Mouse (Mus musculus): ENCODE data around the gene Adi1. TPM values are rescaled to one million over a fixed set of nuclear protein-coding genes. Genes with fewer than 3 reads are reported as not detected.

Gene Adi1
- polyA plus RNA-seq, 1 experiment from 2014 or later = 46.3 TPM

- no peak for ATAC-seq (ENCODE audit: low FRiP score)
- Histone ChIP-seq H3K36me3 (0 out of 2 replicates have a peak, but pooled peaks cover 4% of the 10 kb centered on the region), H3K9me3 (replicated peaks) (no peaks in the 10 kb centered on the region), H3K4me1 (no peaks in the 10 kb centered on the region), H3K9ac (no peak overlapping the region), H3K4me2 (replicated peaks) (no peak overlapping the region), H3K27ac (no peak overlapping the region), H3K27me3 (no peaks in the 10 kb centered on the region), H3K4me3 (no peak overlapping the region)
- 54% methylated on average over 8 of the region's 8 CpGs for WGBS
These were observed 7.7 kb upstream of the Adi1 start for GRCm38 (mm10) chr12:28667287-28667686.

- no peak overlapping the region for H3K9ac ChIP-seq
- H3K27me3 ChIP-seq = no peaks in the 10 kb centered on the region
- peak overlapping the region; percentile 44; the same call in 1 of the 2 replicates for H3K4me3 ChIP-seq
- H3K9me3 ChIP-seq (replicated peaks) = no peaks in the 10 kb centered on the region
- peaks cover 13% of the 10 kb centered on the region for H3K4me1 ChIP-seq
- ATAC-seq (ENCODE audit: low FRiP score) = no peak
- WGBS = 90% methylated on average over 10 of the region's 10 CpGs
- H3K27ac ChIP-seq = no peak overlapping the region
- H3K4me2 ChIP-seq (replicated peaks) = peak overlapping the region; percentile 56; the same call in 1 of the 2 replicates
- 0 out of 2 replicates have a peak, but pooled peaks cover under 1% of the 10 kb centered on the region for H3K36me3 ChIP-seq
These were observed 852 bp upstream of the Adi1 start for GRCm38 (mm10) chr12:28674038-28674720.

- H3K4me2 ChIP-seq (replicated peaks) = peak overlapping the region; percentile 56
- peak overlapping the region; percentile 94 for H3K27ac ChIP-seq
- WGBS = 67% methylated on average over 5 of the region's 5 CpGs
- no peaks in the 10 kb centered on the region for H3K27me3 ChIP-seq
- no peak for ATAC-seq (ENCODE audit: low FRiP score)
- H3K9me3 ChIP-seq (replicated peaks) = no peaks in the 10 kb centered on the region
- H3K9ac ChIP-seq = peak overlapping the region; percentile 63
- H3K36me3 ChIP-seq = 0 out of 2 replicates have a peak, but pooled peaks cover 5% of the 10 kb centered on the region
- H3K4me3 ChIP-seq = peak overlapping the region; percentile 44
- H3K4me1 ChIP-seq = peaks cover 13% of the 10 kb centered on the region
These were observed 836 bp downstream of the Adi1 start for GRCm38 (mm10) chr12:28675925-28676209.

GRCm38 (mm10) chr12:28684674-28685073, 9.6 kb downstream of the Adi1 start:
- Histone ChIP-seq H3K36me3 (peaks cover 9% of the 10 kb centered on the region; the same call in 1 of the 2 replicates), H3K27ac (no peak overlapping the region), H3K9me3 (replicated peaks) (no peaks in the 10 kb centered on the region), H3K4me2 (replicated peaks) (no peak overlapping the region), H3K4me3 (no peak overlapping the region), H3K27me3 (no peaks in the 10 kb centered on the region), H3K4me1 (peaks cover 4% of the 10 kb centered on the region), H3K9ac (no peak overlapping the region)
- 90% methylated on average over 1 of the region's 1 CpGs for WGBS
- ATAC-seq (ENCODE audit: low FRiP score) = no peak

- Histone ChIP-seq H3K27ac (no peak overlapping the region), H3K36me3 (peaks cover 18% of the 10 kb centered on the region; the same call in 1 of the 2 replicates), H3K4me3 (no peak overlapping the region), H3K27me3 (no peaks in the 10 kb centered on the region), H3K4me1 (peaks cover 4% of the 10 kb centered on the region), H3K9me3 (replicated peaks) (no peaks in the 10 kb centered on the region), H3K9ac (no peak overlapping the region), H3K4me2 (replicated peaks) (no peak overlapping the region)
- no peak for ATAC-seq (ENCODE audit: low FRiP score)
- 63% methylated on average over 3 of the region's 3 CpGs for WGBS
These were observed 10.7 kb downstream of the Adi1 start for GRCm38 (mm10) chr12:28685771-28686170.

- H3K4me2 ChIP-seq (replicated peaks) = no peak overlapping the region
- no peaks in the 10 kb centered on the region for H3K9me3 ChIP-seq (replicated peaks)
- ATAC-seq (ENCODE audit: low FRiP score) = 0 out of 2 replicates have a peak, but pooled peaks have one; percentile 52
- H3K27me3 ChIP-seq = no peaks in the 10 kb centered on the region
- H3K27ac ChIP-seq = peak overlapping the region; percentile 67; the same call in 1 of the 2 replicates
- H3K4me3 ChIP-seq = no peak overlapping the region
- peaks cover 4% of the 10 kb centered on the region for H3K4me1 ChIP-seq
- H3K36me3 ChIP-seq = peaks cover 23% of the 10 kb centered on the region
- H3K9ac ChIP-seq = no peak overlapping the region
- WGBS = 52% methylated on average over 8 of the region's 8 CpGs
These were observed 11.3 kb downstream of the Adi1 start for GRCm38 (mm10) chr12:28686199-28686879.

- no peak overlapping the region for H3K9ac ChIP-seq
- no peaks in the 10 kb centered on the region for H3K27me3 ChIP-seq
- ATAC-seq (ENCODE audit: low FRiP score) = no peak
- no peaks in the 10 kb centered on the region for H3K9me3 ChIP-seq (replicated peaks)
- H3K27ac ChIP-seq = no peak overlapping the region
- H3K36me3 ChIP-seq = peaks cover 36% of the 10 kb centered on the region
- peaks cover 4% of the 10 kb centered on the region for H3K4me1 ChIP-seq
- no peak overlapping the region for H3K4me3 ChIP-seq
- no peak overlapping the region for H3K4me2 ChIP-seq (replicated peaks)
- 89% methylated on average over 6 of the region's 6 CpGs for WGBS
These were observed 14.0 kb downstream of the Adi1 start for GRCm38 (mm10) chr12:28688996-28689395.

GRCm38 (mm10) chr12:28690730-28691129, 15.7 kb downstream of the Adi1 start:
- WGBS = 92% methylated on average over 7 of the region's 7 CpGs
- peaks cover 4% of the 10 kb centered on the region for H3K4me1 ChIP-seq
- peaks cover 43% of the 10 kb centered on the region for H3K36me3 ChIP-seq
- H3K4me2 ChIP-seq (replicated peaks) = no peak overlapping the region
- no peak overlapping the region for H3K27ac ChIP-seq
- no peaks in the 10 kb centered on the region for H3K27me3 ChIP-seq
- no peak overlapping the region for H3K9ac ChIP-seq
- H3K9me3 ChIP-seq (replicated peaks) = no peaks in the 10 kb centered on the region
- no peak for ATAC-seq (ENCODE audit: low FRiP score)
- H3K4me3 ChIP-seq = no peak overlapping the region

GRCm38 (mm10) chr12:28693738-28694137, 18.7 kb downstream of the Adi1 start:
- WGBS = 88% methylated on average over 3 of the region's 3 CpGs
- Histone ChIP-seq H3K4me3 (no peak overlapping the region), H3K9ac (no peak overlapping the region), H3K27ac (no peak overlapping the region), H3K9me3 (replicated peaks) (no peaks in the 10 kb centered on the region), H3K4me1 (0 out of 2 replicates have a peak, but pooled peaks cover 2% of the 10 kb centered on the region), H3K4me2 (replicated peaks) (no peak overlapping the region), H3K27me3 (no peaks in the 10 kb centered on the region), H3K36me3 (peaks cover 44% of the 10 kb centered on the region)
- no peak for ATAC-seq (ENCODE audit: low FRiP score)

GRCm38 (mm10) chr12:28694231-28694630, 19.2 kb downstream of the Adi1 start:
- no peak for ATAC-seq (ENCODE audit: low FRiP score)
- no peaks in the 10 kb centered on the region for H3K9me3 ChIP-seq (replicated peaks)
- peaks cover 2% of the 10 kb centered on the region; the same call in 1 of the 2 replicates for H3K4me1 ChIP-seq
- H3K36me3 ChIP-seq = peaks cover 40% of the 10 kb centered on the region
- no peak overlapping the region for H3K4me3 ChIP-seq
- H3K27me3 ChIP-seq = no peaks in the 10 kb centered on the region
- H3K4me2 ChIP-seq (replicated peaks) = no peak overlapping the region
- H3K27ac ChIP-seq = no peak overlapping the region
- no peak overlapping the region for H3K9ac ChIP-seq
- 84% methylated on average over 2 of the region's 2 CpGs for WGBS

GRCm38 (mm10) chr12:28694776-28695175, 19.7 kb downstream of the Adi1 start:
- no peak overlapping the region for H3K4me3 ChIP-seq
- WGBS = 84% methylated on average over 7 of the region's 7 CpGs
- no peak overlapping the region for H3K9ac ChIP-seq
- peaks cover 4% of the 10 kb centered on the region; the same call in 1 of the 2 replicates for H3K4me1 ChIP-seq
- H3K27ac ChIP-seq = no peak overlapping the region
- ATAC-seq (ENCODE audit: low FRiP score) = no peak
- no peaks in the 10 kb centered on the region for H3K27me3 ChIP-seq
- no peak overlapping the region for H3K4me2 ChIP-seq (replicated peaks)
- no peaks in the 10 kb centered on the region for H3K9me3 ChIP-seq (replicated peaks)
- H3K36me3 ChIP-seq = peaks cover 35% of the 10 kb centered on the region

GRCm38 (mm10) chr12:28697821-28698595, 23.0 kb downstream of the Adi1 start:
- no peaks in the 10 kb centered on the region for H3K27me3 ChIP-seq
- H3K27ac ChIP-seq = no peak overlapping the region
- H3K9me3 ChIP-seq (replicated peaks) = no peaks in the 10 kb centered on the region
- H3K4me1 ChIP-seq = peaks cover 9% of the 10 kb centered on the region
- H3K36me3 ChIP-seq = peaks cover 10% of the 10 kb centered on the region; the same call in 1 of the 2 replicates
- no peak for ATAC-seq (ENCODE audit: low FRiP score)
- no peak overlapping the region for H3K4me3 ChIP-seq
- H3K4me2 ChIP-seq (replicated peaks) = no peak overlapping the region
- 68% methylated on average over 14 of the region's 14 CpGs for WGBS
- no peak overlapping the region for H3K9ac ChIP-seq
